Mouse (Mus musculus): ENCODE data around the gene Vwa8. TPM values are rescaled to one million over a fixed set of nuclear protein-coding genes. Genes with fewer than 3 reads are reported as not detected.

Vwa8 gene
- total RNA-seq, 1 experiment, result 9.8 TPM

GRCm38 (mm10) chr14:79083573-79083972 is 234.7 kb downstream of the Vwa8 start:
- Histone ChIP-seq H3K9me3 (ENCODE audit: control insufficient read depth, insufficient read depth, low read depth, low read length) (no peaks in the 10 kb centered on the region), H3K36me3 (ENCODE audit: control insufficient read depth, insufficient read depth, low read length, poor library complexity, severe bottlenecking) (0 out of 2 replicates have a peak, but pooled peaks cover 2% of the 10 kb centered on the region), H3K4me3 (ENCODE audit: insufficient read depth in 1 of 2, low read depth in 1 of 2, low read length in 2 of 2, poor library complexity in 1 of 2, severe bottlenecking in 1 of 2) (no peak overlapping the region), H3K4me1 (ENCODE audit: control insufficient read depth in 2 of 2, insufficient read depth in 2 of 2, low read length in 2 of 2, poor library complexity in 1 of 2) (peaks cover 0 to 4% of the 10 kb centered on the region in 2 experiments; a peak in 1 of 4 replicates), H3K9ac (ENCODE audit: insufficient read depth, low read depth, low read length, poor library complexity, severe bottlenecking) (no peak overlapping the region), H3K27ac (ENCODE audit: insufficient read depth, low read depth, low read length, poor library complexity, severe bottlenecking) (no peak overlapping the region)
- in situ Hi-C loops (cut with MboI; ENCODE audit: low sequenced_read_pairs in 2 of 2, unreplicated experiment in 2 of 2), result no loop called here
- no peak for DNase-seq (ENCODE audit: low read depth, low spot score)
- TF ChIP-seq ZNF384 (IDR thresholded peaks at IDR 0.05; ENCODE audit: low read depth, low read length) (no peak), HCFC1 (IDR thresholded peaks at IDR 0.05; ENCODE audit: borderline replicate concordance, insufficient read depth, low read length) (no peak), CHD2 (IDR thresholded peaks at IDR 0.05; ENCODE audit: low read depth, low read length) (no peak), ZC3H11A (IDR thresholded peaks at IDR 0.05; ENCODE audit: borderline replicate concordance, low read depth, low read length) (no peak), MAFK (IDR thresholded peaks at IDR 0.05; ENCODE audit: insufficient read depth, low read depth, low read length) (no peak)

DNA sequence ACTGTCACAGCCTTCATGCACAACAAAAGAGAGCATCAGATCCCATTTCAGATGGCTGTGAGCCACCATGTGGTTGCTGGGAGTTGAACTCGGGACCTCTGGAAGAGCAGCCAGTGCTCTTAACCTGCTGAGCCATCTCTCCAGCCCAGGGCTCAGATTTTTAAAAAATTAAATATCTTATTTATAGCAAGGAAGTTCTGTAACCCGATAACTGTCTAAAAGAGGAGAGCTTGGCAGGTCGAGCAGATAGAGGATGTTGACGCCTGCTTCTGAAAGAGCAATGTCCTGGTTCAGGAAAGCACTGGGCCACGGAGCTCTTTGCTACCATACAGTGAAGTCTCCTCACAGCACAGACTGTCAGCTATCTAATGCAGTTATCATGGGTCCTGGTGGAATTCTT is 237.2 kb downstream of the Vwa8 start:
- Histone ChIP-seq H3K4me3 (ENCODE audit: insufficient read depth in 1 of 2, low read depth in 1 of 2, low read length in 2 of 2, poor library complexity in 1 of 2, severe bottlenecking in 1 of 2) (no peak overlapping the region), H3K9me3 (ENCODE audit: control insufficient read depth, insufficient read depth, low read depth, low read length) (no peaks in the 10 kb centered on the region), H3K27ac (ENCODE audit: insufficient read depth, low read depth, low read length, poor library complexity, severe bottlenecking) (no peak overlapping the region), H3K9ac (ENCODE audit: insufficient read depth, low read depth, low read length, poor library complexity, severe bottlenecking) (no peak overlapping the region), H3K4me1 (ENCODE audit: control insufficient read depth in 2 of 2, insufficient read depth in 2 of 2, low read length in 2 of 2, poor library complexity in 1 of 2) (peaks cover 0 to 7% of the 10 kb centered on the region in 2 experiments; a peak in 2 of 4 replicates), H3K36me3 (ENCODE audit: control insufficient read depth, insufficient read depth, low read length, poor library complexity, severe bottlenecking) (0 out of 2 replicates have a peak, but pooled peaks cover 2% of the 10 kb centered on the region)
- DNase-seq (ENCODE audit: low read depth, low spot score), result no peak
- in situ Hi-C loops (cut with MboI; ENCODE audit: low sequenced_read_pairs in 2 of 2, unreplicated experiment in 2 of 2), result no loop called here
- TF ChIP-seq CHD2 (IDR thresholded peaks at IDR 0.05; ENCODE audit: low read depth, low read length) (no peak), MAFK (IDR thresholded peaks at IDR 0.05; ENCODE audit: insufficient read depth, low read depth, low read length) (no peak), ZNF384 (IDR thresholded peaks at IDR 0.05; ENCODE audit: low read depth, low read length) (no peak)

DNA sequence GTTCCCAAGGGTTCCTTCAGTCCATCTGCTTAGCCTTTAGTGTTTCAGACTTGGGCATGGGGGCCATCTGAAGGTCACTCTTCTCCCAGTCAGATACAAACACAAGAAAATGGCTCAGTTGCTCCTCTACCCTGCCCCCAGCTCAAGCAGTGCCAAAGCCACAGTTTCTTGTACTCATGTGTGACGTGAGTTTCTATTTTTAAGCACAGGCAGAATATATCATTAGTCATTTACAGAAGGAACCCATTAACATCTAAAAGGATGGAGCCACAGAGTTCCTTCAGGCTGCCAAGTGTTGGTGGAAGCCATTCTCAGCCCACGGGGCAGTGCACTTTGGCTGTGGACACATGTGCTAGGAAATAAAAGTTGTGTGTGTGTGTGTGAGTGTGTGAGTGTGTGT is 240.6 kb downstream of the Vwa8 start:
- Histone ChIP-seq H3K9me3 (ENCODE audit: control insufficient read depth, insufficient read depth, low read depth, low read length) (no peaks in the 10 kb centered on the region), H3K9ac (ENCODE audit: insufficient read depth, low read depth, low read length, poor library complexity, severe bottlenecking) (no peak overlapping the region), H3K27ac (ENCODE audit: insufficient read depth, low read depth, low read length, poor library complexity, severe bottlenecking) (no peak overlapping the region), H3K4me3 (ENCODE audit: insufficient read depth in 1 of 2, low read depth in 1 of 2, low read length in 2 of 2, poor library complexity in 1 of 2, severe bottlenecking in 1 of 2) (no peak overlapping the region), H3K36me3 (ENCODE audit: control insufficient read depth, insufficient read depth, low read length, poor library complexity, severe bottlenecking) (no peaks in the 10 kb centered on the region), H3K4me1 (ENCODE audit: control insufficient read depth in 2 of 2, insufficient read depth in 2 of 2, low read length in 2 of 2, poor library complexity in 1 of 2) (peaks cover 0 to 3% of the 10 kb centered on the region in 2 experiments; a peak in 2 of 4 replicates)
- in situ Hi-C loops (cut with MboI; ENCODE audit: low sequenced_read_pairs in 2 of 2, unreplicated experiment in 2 of 2), result no loop called here
- DNase-seq (ENCODE audit: low read depth, low spot score), result no peak
- TF ChIP-seq CHD2 (IDR thresholded peaks at IDR 0.05; ENCODE audit: low read depth, low read length), result no peak
- no peak for TF ChIP-seq HCFC1 (IDR thresholded peaks at IDR 0.05; ENCODE audit: borderline replicate concordance, insufficient read depth, low read length)

DNA sequence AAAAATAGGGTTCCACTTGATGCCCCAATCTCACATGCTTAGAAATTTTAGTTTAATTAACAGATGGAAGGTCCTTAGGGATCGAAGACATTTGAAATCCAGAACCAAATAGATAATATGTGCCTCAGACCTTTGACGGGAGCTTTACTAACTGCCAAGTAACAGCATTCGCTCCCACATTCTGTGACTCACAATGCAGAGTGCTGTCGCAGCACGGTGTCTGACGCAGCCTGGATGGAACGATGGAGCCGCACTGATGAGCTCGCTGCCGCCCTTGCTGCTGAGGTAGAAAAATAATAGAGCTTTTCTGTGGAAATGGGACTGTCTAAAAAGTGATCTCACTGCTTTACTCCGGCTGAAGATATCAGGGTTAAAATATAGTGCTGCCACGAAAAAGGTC is 248.3 kb downstream of the Vwa8 start:
- no peak for DNase-seq (ENCODE audit: low read depth, low spot score)
- TF ChIP-seq HCFC1 (IDR thresholded peaks at IDR 0.05; ENCODE audit: borderline replicate concordance, insufficient read depth, low read length) (no peak), MAFK (IDR thresholded peaks at IDR 0.05; ENCODE audit: insufficient read depth, low read depth, low read length) (no peak), ZNF384 (IDR thresholded peaks at IDR 0.05; ENCODE audit: low read depth, low read length) (no peak), CHD2 (IDR thresholded peaks at IDR 0.05; ENCODE audit: low read depth, low read length) (no peak), ZC3H11A (IDR thresholded peaks at IDR 0.05; ENCODE audit: borderline replicate concordance, low read depth, low read length) (no peak)
- Histone ChIP-seq H3K4me1 (ENCODE audit: control insufficient read depth in 2 of 2, insufficient read depth in 2 of 2, low read length in 2 of 2, poor library complexity in 1 of 2) (peaks cover 0 to 9% of the 10 kb centered on the region in 2 experiments; a peak in 1 of 4 replicates), H3K4me3 (ENCODE audit: insufficient read depth in 1 of 2, low read depth in 1 of 2, low read length in 2 of 2, poor library complexity in 1 of 2, severe bottlenecking in 1 of 2) (no peak overlapping the region), H3K36me3 (ENCODE audit: control insufficient read depth, insufficient read depth, low read length, poor library complexity, severe bottlenecking) (peaks cover 2% of the 10 kb centered on the region; the same call in 1 of the 2 replicates), H3K27ac (ENCODE audit: insufficient read depth, low read depth, low read length, poor library complexity, severe bottlenecking) (no peak overlapping the region), H3K9ac (ENCODE audit: insufficient read depth, low read depth, low read length, poor library complexity, severe bottlenecking) (peak overlapping the region; percentile 26; the same call in 1 of the 2 replicates), H3K9me3 (ENCODE audit: control insufficient read depth, insufficient read depth, low read depth, low read length) (no peaks in the 10 kb centered on the region)
- in situ Hi-C loops (cut with MboI; ENCODE audit: low sequenced_read_pairs in 2 of 2, unreplicated experiment in 2 of 2), result no loop called here

Measured in ES-E14 (cell line).